Mouse (Mus musculus) fat pad, adult 2 months (tissue): Measurements from ENCODE around the gene Txndc17.

ENCODE experiments used
- DNase-seq: peaks from one replicate; pipeline ENCODE4 v3.0.0-alpha.2; 2011; ENCODE audit warnings: low read depth, low spot score; ENCODE audit errors: extremely low read depth

The Txndc17 gene

GRCm38 (mm10) chr11:72221278-72221677 lies 13.9 kb downstream of the Txndc17 start:
- DNase-seq: no peak

GRCm38 (mm10) chr11:72223414-72223813 lies 16.1 kb downstream of the Txndc17 start:
- DNase-seq: no peak

DNA sequence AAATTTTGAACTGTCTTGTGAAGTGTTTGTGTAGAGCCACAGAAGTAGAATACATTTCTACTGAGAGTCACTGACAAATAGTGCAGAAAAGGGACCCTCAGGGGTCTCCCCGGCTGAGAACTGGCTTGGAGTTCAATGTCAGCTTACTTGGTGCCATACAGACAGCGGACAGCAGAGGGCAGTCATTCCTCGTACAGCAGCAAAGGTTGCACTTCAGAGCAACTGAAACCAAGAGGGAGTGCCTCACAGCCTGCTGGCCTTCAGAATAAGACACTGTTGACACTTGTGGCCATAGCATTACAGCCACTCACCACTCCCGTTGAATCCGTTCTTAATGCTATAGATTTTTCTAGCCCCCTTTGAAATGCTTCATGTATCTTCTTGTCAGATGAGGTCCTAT lies 17.5 kb downstream of the Txndc17 start:
- no peak for DNase-seq

DNA sequence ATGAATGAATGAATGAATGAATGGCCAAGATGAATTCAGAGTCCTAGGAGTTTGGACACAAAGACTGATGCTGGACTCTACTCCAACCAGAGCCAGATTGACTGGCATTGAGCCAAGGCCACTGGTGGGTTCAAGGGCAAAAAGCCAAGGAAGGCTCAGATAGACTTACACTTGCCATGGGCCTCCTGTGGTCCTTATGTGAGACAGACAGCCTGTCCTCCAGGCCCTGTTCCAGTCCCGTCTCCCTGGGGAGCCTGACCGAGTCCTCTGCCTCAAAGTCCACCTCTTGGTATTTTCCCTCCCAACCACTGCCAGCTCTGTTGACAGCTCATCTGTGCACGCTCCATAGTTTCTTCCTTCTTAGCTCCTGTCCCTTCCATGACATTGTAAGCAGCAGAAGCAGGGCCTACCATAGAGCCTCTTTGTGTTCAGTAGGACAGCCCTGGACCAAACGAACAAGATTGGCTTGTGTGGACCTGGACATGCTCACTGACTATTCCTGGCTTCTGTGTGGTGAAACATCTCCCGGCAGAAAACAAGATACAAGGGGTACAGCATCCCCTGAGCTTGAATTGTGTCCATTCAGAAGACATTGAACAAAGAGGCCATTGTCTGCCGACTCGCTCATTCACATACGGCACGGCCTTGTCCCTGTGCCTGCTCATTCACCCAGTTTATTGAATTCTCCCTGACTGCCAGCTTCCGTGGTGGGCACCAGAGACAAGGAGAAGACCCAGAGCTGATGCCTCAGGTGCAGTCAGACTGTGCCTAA lies 18.9 kb downstream of the Txndc17 start:
- DNase-seq: no peak

GRCm38 (mm10) chr11:72226901-72227300 lies 19.6 kb downstream of the Txndc17 start:
- no peak for DNase-seq

DNA sequence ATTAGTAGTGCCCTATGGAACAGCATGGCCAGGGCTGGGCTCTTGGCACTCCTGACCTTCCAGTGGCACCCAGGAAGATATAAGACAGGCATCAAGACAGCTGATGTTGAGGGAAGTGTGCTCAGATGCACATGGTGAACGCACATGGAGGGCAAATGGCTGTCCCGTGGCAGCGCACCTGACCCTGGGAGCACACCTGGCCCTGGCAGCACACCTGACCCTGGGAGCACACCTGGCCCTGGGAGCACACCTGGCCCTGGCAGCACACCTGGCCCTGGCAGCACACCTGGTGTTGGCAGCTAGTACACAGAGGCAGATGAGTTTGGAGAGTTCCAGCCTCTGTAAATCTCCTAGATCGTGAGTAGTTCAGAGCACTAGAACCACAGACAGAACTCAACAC lies 21.2 kb downstream of the Txndc17 start:
- no peak for DNase-seq

- no peak for DNase-seq
Observed at GRCm38 (mm10) chr11:72232068-72232467, 24.7 kb downstream of the Txndc17 start.

GRCm38 (mm10) chr11:72232991-72233390 lies 25.6 kb downstream of the Txndc17 start:
- no peak for DNase-seq

- DNase-seq: no peak
Observed at GRCm38 (mm10) chr11:72234013-72234412, 26.7 kb downstream of the Txndc17 start.

DNA sequence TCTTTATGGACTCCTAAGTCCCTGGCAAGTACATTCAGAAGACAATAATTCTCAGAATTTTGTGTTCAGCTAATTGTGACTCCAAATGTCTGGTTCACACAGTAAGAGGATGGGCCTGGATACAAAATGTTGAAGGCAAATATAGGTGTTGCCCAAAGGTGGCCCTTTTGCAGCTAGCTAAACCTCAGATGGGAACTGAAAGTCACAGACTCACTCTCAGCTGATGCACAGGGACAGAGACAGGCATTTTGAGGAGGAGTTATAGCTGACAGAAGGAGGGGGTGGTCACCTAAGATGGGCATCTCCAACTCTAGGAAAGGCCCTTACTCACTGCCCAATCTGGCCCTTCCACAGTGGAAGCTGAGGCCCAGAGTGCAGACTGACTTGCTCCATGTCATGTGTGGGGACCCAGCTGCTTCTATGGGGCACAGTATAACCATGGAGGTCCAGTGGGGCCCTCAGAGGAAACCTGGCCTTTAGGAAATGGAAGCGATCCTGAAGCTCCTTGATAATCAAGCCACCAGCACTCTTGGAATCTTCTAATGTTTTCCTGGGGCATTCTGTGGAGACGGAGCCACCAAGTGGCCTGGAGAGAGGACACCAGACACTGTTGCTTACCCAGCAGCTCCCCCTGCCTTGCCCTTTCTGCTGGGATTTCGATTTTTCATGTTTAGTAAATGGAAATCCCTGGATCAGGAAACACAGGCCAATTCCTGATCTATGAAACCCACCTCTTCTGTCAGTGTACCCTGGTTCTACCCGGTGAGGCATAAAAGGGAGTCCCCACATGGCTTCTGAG lies 32.9 kb downstream of the Txndc17 start:
- DNase-seq: no peak

GRCm38 (mm10) chr11:72245196-72245753 lies 37.9 kb downstream of the Txndc17 start:
- DNase-seq: no peak

DNA sequence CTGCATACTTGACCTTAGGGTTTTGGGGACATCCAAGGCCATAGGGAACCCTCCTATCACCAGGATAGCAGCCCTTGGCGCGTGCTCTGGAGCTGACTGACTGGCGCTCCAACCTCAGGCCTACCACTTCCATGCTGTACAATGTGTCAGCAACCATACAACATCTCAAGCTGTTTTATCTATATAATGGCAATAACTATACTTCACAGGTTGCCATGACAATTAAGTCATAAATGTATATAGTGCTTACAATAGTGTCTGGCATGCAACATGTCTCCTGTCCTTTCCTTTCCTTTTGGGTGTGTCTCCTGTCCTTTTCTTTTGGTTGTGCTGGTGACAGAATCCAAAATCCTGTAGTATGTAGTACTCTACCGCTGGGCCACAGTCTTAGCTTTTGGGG lies 48.3 kb downstream of the Txndc17 start:
- no peak for DNase-seq

GRCm38 (mm10) chr11:72256441-72256840 lies 49.1 kb downstream of the Txndc17 start:
- DNase-seq: no peak
